Mouse (Mus musculus) subcutaneous adipose tissue, adult 2 months (tissue): ENCODE results near the gene Map6. TPM values are rescaled to one million over a fixed set of nuclear protein-coding genes. Genes with fewer than 3 reads are reported as not detected.

ENCODE experiments used
- polyA plus RNA-seq: library from polyadenylated mRNA; depleted of rRNA; stranded (reverse); fragments of >200 nt; gene quantifications from 2 replicates; pipeline ENCODE4 v1.2.3, GENCODE M21; 2012; ENCODE audit warnings: low replicate concordance; rRNA removed

Gene Map6
- polyA plus RNA-seq = 15.9 and 26.0 TPM in 2 replicates

GRCm38 (mm10) chr7:99267251-99267896, at the start of gene Map6:
Gene Map6 (plus strand): TSS chr7:99267447.

GRCm38 (mm10) chr7:99238417-99238816, 28.8 kb upstream of the Map6 start, which contains the start of gene Mogat2:
Gene Mogat2 (minus strand): TSS chr7:99238619.

GRCm38 (mm10) chr7:99352526-99353400, 85.5 kb downstream of the Map6 start, which contains the start of gene Serpinh1:
Gene Serpinh1 (minus strand): TSS chr7:99353239.

GRCm38 (mm10) chr7:99381214-99382087, 114.2 kb downstream of the Map6 start, which contains the start of gene Gdpd5:
Gene Gdpd5 (plus strand): TSS chr7:99381414.

Other genes starting within 250 kb of the Map6 start
- gene Uvrag, start 126.3 kb upstream of the Map6 start, polyA plus RNA-seq = 11.7 and 17.4 TPM in 2 replicates
- gene Dgat2, start 84.7 kb upstream of the Map6 start, polyA plus RNA-seq = 1,858 and 5,128 TPM in 2 replicates
- gene Mogat2, start 28.8 kb upstream of the Map6 start, polyA plus RNA-seq = 29.5 and 87.7 TPM in 2 replicates
- 979 and 1,229 TPM in 2 replicates for gene Serpinh1, start 85.8 kb downstream of the Map6 start, polyA plus RNA-seq
- gene Gdpd5, start 114.0 kb downstream of the Map6 start, polyA plus RNA-seq = 23.6 and 29.6 TPM in 2 replicates
- 0.93 and 0.99 TPM in 2 replicates for gene Klhl35, start 198.6 kb downstream of the Map6 start, polyA plus RNA-seq
- gene Rps3, start 216.3 kb downstream of the Map6 start, polyA plus RNA-seq = 204 and 532 TPM in 2 replicates